In the genomic region with DNA sequence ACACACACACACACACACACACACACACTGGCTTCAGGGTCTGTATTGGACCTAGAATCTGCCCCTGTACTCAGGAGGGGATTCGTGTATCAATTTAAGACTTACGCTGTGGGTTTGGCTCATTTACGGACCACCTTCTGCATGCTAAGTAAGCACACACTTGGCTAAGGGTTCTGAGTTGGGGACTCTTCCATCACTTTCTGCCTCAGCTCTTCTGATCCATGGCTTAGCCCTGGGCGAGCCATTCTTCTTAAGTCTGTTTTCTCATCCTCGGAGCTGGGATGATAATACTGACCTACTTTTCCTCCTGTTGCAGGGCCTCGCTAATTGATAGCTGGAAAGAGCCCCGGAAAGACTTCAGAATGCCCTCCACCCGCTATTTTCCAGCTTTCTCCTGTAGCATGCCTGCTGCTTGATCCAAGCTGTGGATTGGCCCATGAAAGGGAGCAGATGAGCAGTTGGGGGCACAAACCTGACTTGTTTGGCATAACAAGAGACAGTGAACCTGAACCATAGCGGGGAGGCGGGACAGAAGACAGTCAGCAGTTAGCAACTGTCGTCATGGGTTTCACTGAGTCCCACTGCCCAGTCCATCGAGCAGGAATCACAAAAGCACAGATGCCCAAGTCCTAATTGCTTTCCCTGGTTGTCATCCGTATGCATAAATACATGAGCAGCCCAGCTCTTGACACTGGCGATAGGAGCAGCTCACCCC, we compare ENCODE assay signal across 13 mouse cellular contexts.
A peak's percentile ranks its signal among the peaks of the same experiment; 100 is the strongest.
DNase-seq lines count a peak whose midpoint lies in the region; ATAC-seq and TF ChIP-seq lines count a peak whose summit lies in the region.
"Had no signal": no experiment of that assay in that cellular context is flagged by ENCODE, and none has a peak within 500 bp of the region (broad histone marks: within the 10 kb centered on the region; RNA-seq: fewer than 3 reads in every experiment).

No protein-coding gene starts in this region.

- no peak overlapping the region for H3K9ac ChIP-seq in hindbrain, embryonic 12.5 days
- no peak overlapping the region for H3K9ac ChIP-seq in midbrain, embryonic 14.5 days (replicated peaks; ENCODE audit: low read length)
- H3K9ac ChIP-seq in liver, postnatal 0 days (replicated peaks) = no peak overlapping the region
- H3K9ac ChIP-seq: liver, embryonic 12.5 days had no signal

- H3K4me2 ChIP-seq in hindbrain, embryonic 12.5 days (replicated peaks) = no peak overlapping the region
- no peak overlapping the region; the same call in 1 of the 2 replicates for H3K4me2 ChIP-seq in midbrain, embryonic 14.5 days (ENCODE audit: low read length)
- H3K4me2 ChIP-seq in liver, postnatal 0 days (ENCODE audit: low read depth, low read length) = no peak overlapping the region
- H3K4me2 ChIP-seq: liver, embryonic 12.5 days had no signal

- peak; percentile 79 for ATAC-seq in hindbrain, embryonic 12.5 days (ENCODE audit: low FRiP score)
- peak; percentile 50 for ATAC-seq in midbrain, embryonic 14.5 days (ENCODE audit: low FRiP score, low TSS enrichment)
- ATAC-seq in liver, postnatal 0 days = no peak
- ATAC-seq: liver, embryonic 12.5 days had no signal

- 60% methylated on average over 14 of the region's 14 CpGs for WGBS in hindbrain, embryonic 12.5 days
- 45% methylated on average over 14 of the region's 14 CpGs for WGBS in midbrain, embryonic 14.5 days
- 82% methylated on average over 14 of the region's 14 CpGs for WGBS in liver, postnatal 0 days (ENCODE audit: insufficient replicate concordance)

- H3K9me3 ChIP-seq in hindbrain, embryonic 12.5 days (replicated peaks) = no peaks in the 10 kb centered on the region
- H3K9me3 ChIP-seq in midbrain, embryonic 14.5 days (ENCODE audit: control insufficient read depth, low read length) = no peaks in the 10 kb centered on the region
- no peaks in the 10 kb centered on the region for H3K9me3 ChIP-seq in liver, postnatal 0 days (ENCODE audit: low read length)
- H3K9me3 ChIP-seq: liver, embryonic 12.5 days had no signal

- no peaks in the 10 kb centered on the region for H3K36me3 ChIP-seq in hindbrain, embryonic 12.5 days
- H3K36me3 ChIP-seq in midbrain, embryonic 14.5 days (ENCODE audit: control insufficient read depth, insufficient read depth, low read length) = no peaks in the 10 kb centered on the region
- H3K36me3 ChIP-seq in liver, postnatal 0 days (replicated peaks; ENCODE audit: insufficient read depth, low read length) = no peaks in the 10 kb centered on the region
- H3K36me3 ChIP-seq: liver, embryonic 12.5 days had no signal

- H3K27ac ChIP-seq in hindbrain, embryonic 12.5 days = peak overlapping the region; percentile 77
- H3K27ac ChIP-seq in midbrain, embryonic 14.5 days (replicated peaks; ENCODE audit: low read depth, low read length) = peak overlapping the region; percentile 72
- H3K27ac ChIP-seq in liver, postnatal 0 days (ENCODE audit: low read depth) = no peak overlapping the region
- H3K27ac ChIP-seq: liver, embryonic 12.5 days had no signal

- H3K27me3 ChIP-seq in hindbrain, embryonic 12.5 days = no peaks in the 10 kb centered on the region
- H3K27me3 ChIP-seq in midbrain, embryonic 14.5 days (ENCODE audit: control insufficient read depth, insufficient read depth, low read length) = no peaks in the 10 kb centered on the region
- no peaks in the 10 kb centered on the region for H3K27me3 ChIP-seq in liver, postnatal 0 days (ENCODE audit: insufficient read depth, low read length)
- H3K27me3 ChIP-seq: liver, embryonic 12.5 days had no signal

- TF ChIP-seq CTCF in liver, postnatal 0 days (IDR thresholded peaks at IDR 0.05; ENCODE audit: low read depth) = no peak

- peaks cover 16% of the 10 kb centered on the region for H3K4me1 ChIP-seq in hindbrain, embryonic 12.5 days
- H3K4me1 ChIP-seq in midbrain, embryonic 14.5 days (ENCODE audit: control insufficient read depth, insufficient read depth, low read length) = peaks cover 12% of the 10 kb centered on the region; the same call in 1 of the 2 replicates
- no peaks in the 10 kb centered on the region for H3K4me1 ChIP-seq in liver, postnatal 0 days (ENCODE audit: insufficient read depth)

- DNase-seq in cerebellum, postnatal 14 days = peak; percentile 20
- DNase-seq in cerebellum, postnatal 36 days = no peak
- DNase-seq in ES-CJ7 (ENCODE audit: low read depth, low spot score) = peak; percentile 5
- peak; percentile 59 for DNase-seq in midbrain, embryonic 14.5 days
- no peak for DNase-seq in gastrocnemius, postnatal 4 days (ENCODE audit: low spot score in 2 of 2)
- no peak for DNase-seq in liver, postnatal 0 days
- DNase-seq in lung, adult 18-20 months = no peak
- DNase-seq: adrenal gland, postnatal 36 days; kidney, adult 11 months; lung, postnatal 14 days; thymus, adult 2 months had no signal

- no peak for TF ChIP-seq EP300 in liver, postnatal 0 days (IDR thresholded peaks at IDR 0.05; ENCODE audit: low read depth)

- H3K4me3 ChIP-seq in hindbrain, embryonic 12.5 days = no peak overlapping the region
- H3K4me3 ChIP-seq in midbrain, embryonic 14.5 days (replicated peaks; ENCODE audit: low read depth, low read length) = no peak overlapping the region
- no peak overlapping the region for H3K4me3 ChIP-seq in liver, postnatal 0 days (ENCODE audit: low read depth, low read length)
- H3K4me3 ChIP-seq: liver, embryonic 12.5 days had no signal

Comparison
In these comparisons a context has a peak if more than half of its experiments do, and no peak if none do; other contexts are left out.
1. DNase-seq: peak in cerebellum, postnatal 14 days (2 of 2), ES-CJ7 (single experiment) and midbrain, embryonic 14.5 days (single experiment); none in cerebellum, postnatal 36 days (0 of 2), gastrocnemius, postnatal 4 days (0 of 2), liver, postnatal 0 days (single experiment) and lung, adult 18-20 months (0 of 2).